15 mouse cellular contexts compared by ENCODE assay signal in genomic region chrX:41969341-41969740, GRCm38 (mm10). TPM values are rescaled to one million over a fixed set of nuclear protein-coding genes. Genes with fewer than 3 reads are reported as not detected.
DNase-seq lines count a peak whose midpoint lies in the region; ATAC-seq lines count a peak whose summit lies in the region.
"Had no signal": no experiment of that assay in that cellular context is flagged by ENCODE, and none has a peak within 500 bp of the region (broad histone marks: within the 10 kb centered on the region; RNA-seq: fewer than 3 reads in every experiment).

No protein-coding gene starts in this region.

- DNase-seq in adrenal gland, adult 8-10 months, result peak; percentile 32
- no peak for DNase-seq in adrenal gland, adult 18-20 months (ENCODE audit: low spot score in 2 of 2)
- DNase-seq in lung, postnatal 10 days, result peak; percentile 2
- no peak for DNase-seq in lung, postnatal 4 days
- DNase-seq in adrenal gland, postnatal 36 days, result peak; percentile 41 to 52
- no peak for DNase-seq in frontal cortex, adult 2 months (ENCODE audit: extremely low spot score in 1 of 2, low spot score in 1 of 2)
- no peak for DNase-seq in left cerebral cortex, adult 11 months (ENCODE audit: low spot score)
- DNase-seq: B cell, adult 2 months; cerebellum, adult 9-10 months; heart, adult 18-20 months; midbrain, embryonic 14.5 days; thymus, postnatal 36 days had no signal

- ATAC-seq in megakaryocyte progenitor cell, adult 5-6 weeks (replicated peaks; ENCODE audit: poor library complexity), result 0 out of 2 replicates have a peak, but pooled peaks have one; percentile 26
- ATAC-seq: forebrain, embryonic 13.5 days; hindbrain, postnatal 0 days had no signal

RNA-seq across cellular contexts. Expression of gene Thoc2, which starts 48.9 kb away (rescaled TPM):
- total RNA-seq in adrenal gland, adult 8-10 months (2022), result 10 to 100 TPM; 36.4 to 68.3 (median 55.4) TPM
- total RNA-seq in adrenal gland, adult 18-20 months (2021), result 10 to 100 TPM; 58.5 to 60.4 TPM
- 10 to 100 TPM; 56.4 to 67.3 TPM for total RNA-seq in adrenal gland, postnatal 36 days (2021)
- total RNA-seq in megakaryocyte progenitor cell, adult 5-6 weeks (2015), result 69.4 and 98.6 TPM in 2 replicates
- 62.7 and 104 TPM in 2 replicates for total RNA-seq in megakaryocyte progenitor cell, adult 5-6 weeks (2017)
- polyA plus RNA-seq in frontal cortex, adult 2 months (2012; rRNA removed), result 39.7 and 43.1 TPM in 2 replicates

Comparison
In these comparisons a context has a peak if more than half of its experiments do, and no peak if none do; other contexts are left out.
1. DNase-seq: peak in adrenal gland, adult 8-10 months (single experiment), lung, postnatal 10 days (single experiment) and adrenal gland, postnatal 36 days (2 of 2); none in adrenal gland, adult 18-20 months (0 of 2), lung, postnatal 4 days (0 of 2), frontal cortex, adult 2 months (0 of 2) and left cerebral cortex, adult 11 months (single experiment).